Mouse (Mus musculus) urinary bladder, postnatal 14 days (tissue): ENCODE results near the gene Rhoa.
"Not testable (repeated sequence)": the region's sequence is repeated elsewhere in the genome, so short reads cannot be mapped to it uniquely, and the experiment has no call there.

Experiments used
- DNase-seq: peaks from one replicate; pipeline ENCODE4 v3.0.0; 2021; ENCODE audit warnings: low spot score

The Rhoa gene

GRCm38 (mm10) chr9:108287526-108288238 is 18.2 kb upstream of the Rhoa start:
- DNase-seq = not testable (repeated sequence)

DNA sequence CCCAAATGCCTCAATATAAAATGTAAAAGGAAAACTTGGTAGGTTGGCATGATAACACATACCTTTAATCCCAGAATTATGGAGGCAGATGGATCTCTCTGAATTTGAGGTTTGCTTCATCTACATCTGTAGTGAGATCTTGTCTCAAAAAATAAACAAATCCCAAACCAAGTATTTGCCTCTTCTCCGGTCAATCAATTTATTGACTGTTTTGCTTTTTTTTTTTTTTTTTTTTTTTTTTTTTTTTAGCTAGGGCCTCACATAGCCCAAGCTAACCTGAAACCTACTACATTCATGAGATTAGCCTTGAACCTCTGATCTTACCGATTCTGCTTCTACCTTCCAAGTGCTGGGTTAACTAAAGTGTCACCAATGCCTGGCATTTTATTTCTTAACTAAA is 16.6 kb upstream of the Rhoa start:
- DNase-seq = no peak

- peak; percentile 90 for DNase-seq
Measured at GRCm38 (mm10) chr9:108290016-108290750, 15.7 kb upstream of the Rhoa start, which contains the start of gene Nicn1. Nicn1 (plus strand) TSS chr9:108290429.

GRCm38 (mm10) chr9:108290773-108291172 is 15.2 kb upstream of the Rhoa start:
- DNase-seq = no peak

GRCm38 (mm10) chr9:108296453-108297355 is 9.2 kb upstream of the Rhoa start, which contains the start of gene Amt:
Amt (plus strand) TSS chr9:108296853.
- peak; percentile 71 for DNase-seq

GRCm38 (mm10) chr9:108301853-108302252 is 4.1 kb upstream of the Rhoa start:
- peak; percentile 57 for DNase-seq

- no peak for DNase-seq
Measured at GRCm38 (mm10) chr9:108304716-108305115, 1.2 kb upstream of the Rhoa start.

DNA sequence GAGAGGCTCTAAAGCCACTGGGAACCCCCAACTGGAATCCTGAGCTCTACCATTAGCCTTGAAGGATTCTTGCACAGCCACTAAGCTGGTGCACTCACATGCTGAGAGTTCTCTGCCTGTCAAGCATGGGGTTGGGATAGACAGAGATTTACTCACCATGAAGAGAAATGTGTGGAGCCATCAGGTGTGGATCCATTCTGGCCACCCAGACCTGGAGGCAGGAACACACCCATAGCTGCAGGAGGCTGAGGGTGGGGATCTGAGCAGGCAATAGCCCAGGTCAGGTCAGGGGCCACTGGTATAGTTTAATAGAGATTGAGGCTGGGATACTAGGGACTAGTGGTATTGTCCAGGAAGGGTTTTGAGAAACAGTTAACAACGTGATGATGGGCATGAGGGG is 759 bp upstream of the Rhoa start:
- DNase-seq = no peak

DNA sequence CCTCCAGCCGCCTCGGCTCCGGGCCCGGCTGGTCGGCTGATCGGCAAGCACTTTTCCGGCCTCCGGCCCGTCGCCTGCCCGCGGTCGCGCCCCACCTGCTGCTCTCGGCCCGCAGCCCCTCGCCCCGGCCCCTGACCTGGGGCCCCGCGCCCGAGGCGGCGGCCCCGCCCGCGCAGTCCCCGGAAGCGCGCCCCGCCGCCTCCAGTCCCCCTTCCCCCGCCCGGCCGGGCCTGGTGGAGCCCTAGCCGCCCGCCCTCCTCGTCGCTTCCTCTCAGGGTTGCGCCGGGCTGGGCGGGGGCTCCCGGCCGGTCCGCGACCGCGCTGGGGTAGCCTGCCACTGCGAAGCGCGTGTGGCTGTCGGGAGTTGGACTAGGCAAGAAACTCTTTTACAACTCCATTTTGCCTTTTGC is 647 bp downstream of the Rhoa start:
- peak; percentile 83 for DNase-seq

DNA sequence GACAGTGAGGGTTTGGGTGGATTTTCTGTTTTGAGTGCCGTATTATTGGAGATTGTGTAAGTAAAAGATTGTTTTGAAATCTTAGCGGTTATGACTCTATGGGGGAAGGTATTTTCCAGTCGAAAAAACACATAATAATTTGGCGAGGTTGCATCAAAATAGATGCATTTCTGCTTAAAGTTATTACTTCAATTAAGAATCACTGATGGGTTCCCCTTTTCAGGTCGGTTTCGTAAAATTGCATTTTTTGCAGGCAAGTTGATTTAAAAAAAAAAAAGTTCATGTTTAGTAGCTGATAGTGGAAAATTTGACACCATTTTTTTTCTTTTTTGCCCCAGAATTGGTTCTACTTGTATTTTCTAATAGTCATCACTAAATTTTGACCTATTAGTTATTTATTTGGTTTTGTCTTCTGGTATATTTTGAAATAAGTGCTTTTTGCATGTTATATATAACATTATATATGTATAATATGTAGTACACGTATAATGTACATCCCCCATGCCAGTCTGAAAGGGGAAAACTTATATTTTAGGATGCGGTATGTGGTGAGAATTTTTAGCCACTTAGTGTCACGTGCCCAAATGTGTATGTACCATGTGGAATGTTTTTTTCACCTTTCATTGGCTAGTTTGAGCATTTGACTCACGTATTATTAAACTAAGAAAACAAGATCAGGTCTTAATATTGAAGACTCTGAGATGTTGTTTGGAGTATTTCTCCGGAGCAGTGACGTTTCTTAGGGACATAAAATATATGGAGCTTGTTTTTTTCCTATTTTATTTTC is 1.3 kb downstream of the Rhoa start:
- no peak for DNase-seq

DNA sequence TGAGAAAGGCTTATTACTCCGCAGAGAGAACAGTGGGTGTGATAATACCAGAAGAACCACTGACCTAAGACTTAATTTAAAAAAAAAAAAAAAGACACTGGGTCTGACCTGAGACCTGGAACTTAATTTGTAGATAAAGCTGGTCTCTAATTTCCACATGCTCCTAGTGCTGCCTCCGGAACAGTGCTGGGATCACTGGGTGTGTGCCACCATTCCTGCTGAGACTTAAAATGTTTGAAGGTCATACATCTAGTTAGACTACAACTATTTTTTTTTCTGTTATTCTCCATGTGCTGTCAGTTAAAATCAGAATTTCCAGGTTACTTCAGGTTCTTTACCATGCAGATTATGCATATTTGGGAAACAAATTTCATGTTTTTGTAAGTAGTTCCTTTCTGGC is 2.2 kb downstream of the Rhoa start:
- no peak for DNase-seq

DNA sequence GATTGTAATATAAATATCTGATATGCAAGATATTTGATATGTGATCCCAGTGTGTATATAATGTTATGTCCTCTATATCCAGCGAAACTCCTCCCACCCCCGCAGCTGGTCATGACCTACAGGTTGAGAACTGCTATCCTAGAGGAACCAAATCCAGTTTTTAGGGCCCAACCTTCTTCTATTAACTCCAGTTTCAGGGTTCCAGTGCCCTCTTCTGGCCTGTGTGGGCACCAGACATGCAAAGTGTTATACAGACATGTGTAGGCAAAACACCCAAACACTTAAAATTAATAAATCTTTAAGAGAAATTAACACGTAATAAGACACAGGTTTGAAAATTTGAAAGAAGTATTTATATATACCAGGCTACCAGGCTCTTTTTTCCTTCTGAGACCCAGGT is 11.6 kb downstream of the Rhoa start:
- DNase-seq = no peak

GRCm38 (mm10) chr9:108318462-108318861 is 12.5 kb downstream of the Rhoa start:
- no peak for DNase-seq

DNA sequence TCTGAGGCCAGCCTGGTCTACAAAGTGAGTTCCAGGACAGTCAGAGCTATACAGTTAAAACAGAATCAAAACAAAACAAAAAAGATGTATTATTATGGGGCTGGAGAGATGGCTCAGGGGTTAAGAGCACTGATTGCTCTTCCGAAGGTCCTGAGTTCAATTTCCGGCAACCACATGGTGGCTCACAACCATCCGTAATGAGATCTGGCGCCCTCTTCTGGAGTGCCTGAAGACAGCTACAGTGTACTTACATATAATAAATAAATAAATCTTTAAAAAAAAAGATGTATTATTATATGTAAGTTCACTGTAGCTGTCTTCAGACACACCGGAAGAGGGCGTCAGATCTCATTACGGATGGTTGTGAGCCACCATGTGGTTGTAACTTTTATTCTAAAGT is 16.1 kb downstream of the Rhoa start:
- not testable (repeated sequence) for DNase-seq

DNA sequence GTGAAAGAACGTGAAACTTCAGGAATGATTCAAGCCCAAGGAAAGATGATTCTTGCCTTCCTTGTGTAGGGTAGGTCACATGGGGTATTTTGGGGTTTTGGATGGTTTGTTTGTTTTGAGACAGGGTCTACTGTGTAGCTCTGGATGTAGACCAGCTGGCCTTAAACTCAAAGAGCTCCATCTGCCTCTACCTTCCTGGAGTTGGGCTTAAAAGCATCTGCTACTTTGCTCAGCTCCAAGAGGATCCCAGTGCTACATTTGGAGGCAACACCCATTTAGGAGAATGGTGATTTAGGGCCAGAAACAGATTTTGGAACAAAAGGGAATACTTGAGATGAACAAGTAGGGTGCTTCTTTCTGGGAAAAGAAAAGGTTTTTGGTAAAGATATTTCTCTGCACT is 18.9 kb downstream of the Rhoa start:
- no peak for DNase-seq

GRCm38 (mm10) chr9:108325811-108326210 is 19.9 kb downstream of the Rhoa start:
- DNase-seq = no peak

DNA sequence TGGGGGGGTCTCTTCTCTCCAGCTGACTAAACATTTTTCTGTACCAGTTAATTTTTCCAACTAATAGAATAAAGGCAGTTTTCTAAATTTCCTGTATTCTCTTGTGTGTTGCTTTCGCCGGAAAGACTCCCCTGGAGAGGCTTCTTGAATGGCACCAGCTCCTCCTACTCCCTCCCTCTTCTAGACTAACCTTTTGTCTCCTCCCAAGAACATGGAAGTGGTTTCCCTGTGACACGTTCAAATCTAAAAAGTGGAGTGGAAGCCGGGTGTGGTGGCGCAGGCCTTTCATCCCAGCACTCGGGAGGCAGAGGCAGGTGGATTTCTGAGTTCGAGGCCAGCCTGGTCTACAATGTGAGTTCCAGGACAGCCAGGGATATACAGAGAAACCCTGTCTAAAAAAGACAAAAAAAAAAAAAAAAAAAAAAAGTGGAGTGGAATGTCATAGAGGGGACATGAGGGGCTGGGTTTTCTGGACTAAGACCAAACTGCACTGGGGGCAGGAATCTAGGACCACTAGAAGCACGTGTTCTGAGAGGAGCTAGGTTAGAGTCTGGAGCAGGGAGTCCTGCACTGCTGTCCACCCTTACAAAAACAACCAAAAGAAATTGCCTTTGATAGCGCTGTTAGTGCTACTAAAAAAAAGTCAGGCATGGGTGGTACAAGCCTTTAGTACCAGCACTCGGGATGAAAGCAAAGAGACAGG is 32.1 kb downstream of the Rhoa start:
- DNase-seq = no peak

- no peak for DNase-seq
Measured at GRCm38 (mm10) chr9:108338551-108338885, 32.6 kb downstream of the Rhoa start.

GRCm38 (mm10) chr9:108338886-108339781 is 33.2 kb downstream of the Rhoa start, which contains the start of gene Gpx1:
Gpx1 (plus strand) TSS chr9:108338903.
- peak; percentile 96 for DNase-seq

GRCm38 (mm10) chr9:108339886-108340257 is 33.9 kb downstream of the Rhoa start:
- DNase-seq = peak; percentile 20
